Mouse (Mus musculus) lung, postnatal 0 days (tissue): ENCODE results near the gene Polk. TPM values are rescaled to one million over a fixed set of nuclear protein-coding genes. Genes with fewer than 3 reads are reported as not detected.

Experiments
- ATAC-seq: fragments of 200-750 bp; cut with Nextera tagmentation; 2 replicates; pipeline ENCODE4 v1.8.0; 2017; ENCODE audit warnings: moderate library complexity
- DNase-seq: peaks from one replicate; pipeline ENCODE4 v3.0.0-alpha.2; 2016; ENCODE audit warnings: low spot score
- H3K27ac ChIP-seq: fragments of 300-500 bp; sonication (generic); 2 replicates; pipeline ENCODE4 v1.5.1; 2014; ENCODE audit warnings: antibody characterized with exemption, mild to moderate bottlenecking, low read length, mixed read lengths
- H3K27me3 ChIP-seq: fragments of 300-500 bp; sonication (generic); replicated peaks from 2 replicates; pipeline ENCODE4 v1.6.1; 2014; ENCODE audit warnings: low read length, mixed read lengths; ENCODE audit not compliant: insufficient read depth
- H3K36me3 ChIP-seq: fragments of 300-500 bp; sonication (generic); 2 replicates; pipeline ENCODE4 v1.6.1; 2014; ENCODE audit warnings: low read length, mixed read lengths; ENCODE audit not compliant: insufficient read depth
- H3K4me1 ChIP-seq: fragments of 300-500 bp; sonication (generic); 2 replicates; pipeline ENCODE4 v1.6.1; 2014; ENCODE audit warnings: antibody characterized with exemption, low read depth, low read length, mixed read lengths; ENCODE audit not compliant: insufficient read depth
- H3K4me2 ChIP-seq: fragments of 300-500 bp; sonication (generic); replicated peaks from 2 replicates; pipeline ENCODE4 v1.6.1; 2014; ENCODE audit warnings: low read depth, mild to moderate bottlenecking, low read length, moderate library complexity, mixed read lengths
- H3K4me3 ChIP-seq: fragments of 300-500 bp; sonication (generic); 2 replicates; pipeline ENCODE4 v1.5.1; 2014; ENCODE audit warnings: low read depth, low read length
- H3K9ac ChIP-seq: fragments of 300-500 bp; sonication (generic); replicated peaks from 2 replicates; pipeline ENCODE4 v1.6.1; 2014; ENCODE audit warnings: low read depth, mild to moderate bottlenecking
- H3K9me3 ChIP-seq: fragments of 300-500 bp; sonication (generic); 2 replicates; pipeline ENCODE4 v1.6.1; 2016; ENCODE audit warnings: low read length, mixed read lengths
- CTCF ChIP-seq: IDR thresholded peaks from 2 replicates; pipeline ENCODE4 v1.5.1; 2016; ENCODE audit warnings: antibody characterized with exemption, mild to moderate bottlenecking
- EP300 ChIP-seq: IDR thresholded peaks from 2 replicates; pipeline ENCODE4 v1.6.1; 2016; ENCODE audit warnings: antibody characterized with exemption, mild to moderate bottlenecking, control low read depth
- WGBS: fragments of 180-500 bp; shearing (Covaris S2); extraction: QIAGEN DNeasy Blood & Tissue Kit; methylation state at CpG from one replicate; pipeline ENCODE4 v1.1.7; 2014; 5-methylcytosine and 5-hydroxymethylcytosine counted together
- polyA plus RNA-seq: library from polyadenylated mRNA; unstranded; fragments of >200 nt; fragmentation: Nextera tagmentation; extraction: Ambion mirVana; gene quantifications from 2 replicates; pipeline ENCODE4 v1.2.1, GENCODE M21; 2015

Polk gene
- polyA plus RNA-seq, 1 experiment from 2014 or later, result 4.6 TPM

DNA sequence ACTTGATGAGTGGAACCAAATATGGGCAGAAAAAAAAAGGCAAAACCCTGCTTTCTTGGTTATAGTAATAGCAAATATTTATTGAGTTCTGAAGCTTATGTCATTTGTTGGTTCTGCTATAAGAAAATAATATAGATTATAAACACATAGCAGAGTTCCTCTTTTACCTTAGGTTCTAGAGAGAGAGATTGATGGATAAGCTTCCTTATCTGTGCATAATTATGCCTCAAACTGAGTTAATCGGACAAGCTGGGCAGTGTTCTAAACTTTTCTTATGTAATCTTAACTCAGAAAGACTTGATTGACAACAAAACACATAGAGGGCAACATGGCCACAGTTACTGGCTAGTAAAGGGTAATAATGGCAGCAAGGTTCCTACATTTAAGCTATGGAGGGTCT lies 4.9 kb upstream of the Polk start:
- ATAC-seq, result no peak
- 36% methylated on average over 1 of the region's 1 CpGs for WGBS
- TF ChIP-seq EP300, result no peak
- TF ChIP-seq CTCF, result no peak

DNA sequence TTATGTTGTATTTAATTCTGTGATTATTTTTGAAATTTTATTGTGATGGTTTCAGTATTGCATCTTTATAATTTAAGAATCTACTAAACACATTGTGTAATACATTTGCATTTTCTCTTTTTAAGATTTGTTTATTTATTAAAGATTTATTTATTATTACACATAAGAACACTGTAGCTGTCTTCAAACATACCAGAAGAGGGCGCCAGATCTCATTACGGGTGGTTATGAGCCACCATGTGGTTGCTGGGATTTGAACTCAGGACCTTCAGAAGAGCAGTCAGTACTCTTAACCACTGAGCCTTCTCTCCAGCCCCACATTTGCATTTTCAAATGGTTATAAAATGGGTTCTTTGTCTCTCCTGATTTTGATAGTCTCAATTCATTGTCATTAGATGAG lies 2.1 kb upstream of the Polk start:
- Histone ChIP-seq H3K4me2 (peak overlapping the region; percentile 76; the same call in 1 of the 2 replicates), H3K4me3 (no peak overlapping the region), H3K36me3 (no peaks in the 10 kb centered on the region), H3K27ac (no peak overlapping the region), H3K4me1 (peaks cover 3% of the 10 kb centered on the region; the same call in 1 of the 2 replicates), H3K9me3 (no peaks in the 10 kb centered on the region), H3K27me3 (no peaks in the 10 kb centered on the region), H3K9ac (no peak overlapping the region)
- 48% methylated on average over 2 of the region's 2 CpGs for WGBS
- ATAC-seq, result no peak
- peak; percentile 32 for DNase-seq
- TF ChIP-seq EP300 (no peak), CTCF (peak; percentile 56)

More for the DNA sequence above, 4.9 kb upstream of the Polk start:
- no peaks in the 10 kb centered on the region for H3K27me3 ChIP-seq
- H3K9me3 ChIP-seq, result no peaks in the 10 kb centered on the region
- no peak overlapping the region for H3K27ac ChIP-seq
- H3K36me3 ChIP-seq, result no peaks in the 10 kb centered on the region
- DNase-seq, result no peak
- no peak overlapping the region for H3K9ac ChIP-seq
- peaks cover 3% of the 10 kb centered on the region; the same call in 1 of the 2 replicates for H3K4me1 ChIP-seq
- H3K4me3 ChIP-seq, result no peak overlapping the region
- no peak overlapping the region for H3K4me2 ChIP-seq

DNA sequence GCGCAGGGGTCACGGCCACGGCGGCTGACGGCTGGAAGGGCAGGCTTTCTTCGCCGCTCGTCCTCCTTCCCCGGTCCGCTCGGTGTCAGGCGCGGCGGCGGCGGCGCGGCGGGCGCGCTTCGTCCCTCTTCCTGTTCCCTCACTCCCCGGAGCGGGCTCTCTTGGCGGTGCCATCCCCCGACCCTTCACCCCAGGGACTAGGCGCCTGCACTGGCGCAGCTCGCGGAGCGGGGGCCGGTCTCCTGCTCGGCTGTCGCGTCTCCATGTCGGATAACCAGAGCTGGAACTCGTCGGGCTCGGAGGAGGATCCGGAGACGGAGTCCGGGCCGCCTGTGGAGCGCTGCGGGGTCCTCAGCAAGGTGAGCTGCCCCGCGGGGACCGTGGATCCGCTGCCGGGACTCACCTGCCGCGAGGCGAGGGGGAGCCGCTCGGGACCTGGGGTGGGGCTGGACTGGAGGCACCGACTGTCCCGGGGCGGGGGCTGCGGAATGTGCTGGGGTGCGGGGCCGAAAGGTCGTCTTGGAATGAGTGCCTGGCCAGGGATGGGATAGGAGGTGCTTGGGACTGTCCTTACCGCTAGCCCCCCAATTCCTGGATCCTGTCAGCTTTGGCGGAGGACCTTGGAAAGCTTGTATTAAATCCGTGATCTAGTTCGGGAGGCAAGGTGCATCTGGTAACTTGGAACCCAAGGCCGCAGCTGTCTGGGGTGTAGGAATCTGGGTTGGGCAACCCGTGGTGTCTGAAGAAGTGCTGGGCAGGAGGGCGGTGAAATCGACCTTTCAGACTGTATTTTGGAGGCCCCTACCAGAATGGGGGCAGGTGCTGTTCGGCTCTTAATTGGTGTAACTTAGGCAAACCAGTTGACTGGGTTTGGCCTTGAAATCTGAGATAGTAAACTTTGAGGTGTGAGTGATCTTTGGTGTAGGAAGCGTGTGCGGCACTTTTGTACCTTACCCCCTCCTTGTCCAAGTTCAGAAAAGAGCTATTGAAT lies 817 bp upstream of the Polk start:
- Histone ChIP-seq H3K27ac (peak overlapping the region; percentile 94), H3K4me3 (peak overlapping the region; percentile 96), H3K9me3 (no peaks in the 10 kb centered on the region), H3K36me3 (no peaks in the 10 kb centered on the region), H3K9ac (peak overlapping the region; percentile 97), H3K27me3 (no peaks in the 10 kb centered on the region), H3K4me1 (peaks cover 3% of the 10 kb centered on the region; the same call in 1 of the 2 replicates), H3K4me2 (peak overlapping the region; percentile 76)
- ATAC-seq (peak; percentile 54), DNase-seq (peak; percentile 62)
- no peak for TF ChIP-seq CTCF
- no peak for TF ChIP-seq EP300
- 1% methylated on average over 59 of the region's 73 CpGs for WGBS

DNA sequence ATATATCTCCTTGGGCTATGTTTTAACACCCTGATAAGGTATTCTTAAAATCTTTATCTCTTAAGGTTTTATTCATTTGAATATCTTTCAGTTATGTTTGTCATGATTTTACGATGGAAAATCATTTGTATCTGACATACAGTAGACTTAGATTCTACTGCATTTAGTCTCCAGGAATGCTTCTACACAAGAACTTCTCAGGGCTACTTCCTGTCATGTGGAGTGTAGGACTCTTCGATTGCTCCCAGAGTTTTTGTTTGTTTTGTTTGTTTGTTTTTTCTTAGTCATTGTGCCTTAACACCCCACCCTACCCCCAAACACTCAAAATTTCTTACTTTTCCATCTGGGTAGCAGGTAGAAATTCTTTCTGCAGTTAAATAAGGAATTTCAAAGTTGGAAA lies 998 bp downstream of the Polk start:
- peak overlapping the region; percentile 56 for H3K4me2 ChIP-seq
- H3K9ac ChIP-seq, result no peak overlapping the region
- no peak overlapping the region for H3K27ac ChIP-seq
- no peaks in the 10 kb centered on the region for H3K27me3 ChIP-seq
- H3K36me3 ChIP-seq, result no peaks in the 10 kb centered on the region
- H3K4me1 ChIP-seq, result no peaks in the 10 kb centered on the region; the same call in 1 of the 2 replicates
- peak overlapping the region; percentile 96 for H3K4me3 ChIP-seq
- H3K9me3 ChIP-seq, result no peaks in the 10 kb centered on the region
- TF ChIP-seq EP300 (no peak), CTCF (no peak)
- DNase-seq, result peak; percentile 36
- WGBS, result 27% methylated on average over 2 of the region's 2 CpGs
- no peak for ATAC-seq

DNA sequence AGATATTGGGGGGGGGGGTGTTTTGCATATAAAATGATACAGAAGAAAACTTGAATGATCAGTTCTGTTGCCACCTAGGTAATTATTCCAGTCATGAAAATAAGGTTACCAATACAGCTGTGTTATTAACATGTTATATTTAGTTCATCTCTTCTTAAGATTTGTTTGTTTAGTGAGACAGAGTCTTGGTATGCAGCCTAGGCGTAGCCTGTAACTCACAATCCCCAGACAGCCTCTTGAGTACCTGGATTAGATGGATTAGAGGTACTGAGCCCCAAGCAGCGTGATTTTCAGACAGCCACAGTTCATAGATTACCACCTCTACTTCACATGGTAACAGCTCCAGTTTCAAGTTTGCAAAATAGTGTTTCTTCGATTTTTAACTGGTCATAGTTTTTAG lies 4.3 kb downstream of the Polk start:
- WGBS, result 60% methylated on average over 3 of the region's 3 CpGs
- Histone ChIP-seq H3K4me2 (no peak overlapping the region), H3K36me3 (no peaks in the 10 kb centered on the region), H3K4me3 (no peak overlapping the region), H3K27ac (no peak overlapping the region), H3K9me3 (no peaks in the 10 kb centered on the region), H3K27me3 (no peaks in the 10 kb centered on the region), H3K4me1 (no peaks in the 10 kb centered on the region), H3K9ac (no peak overlapping the region)
- DNase-seq (peak; percentile 38), ATAC-seq (no peak)
- no peak for TF ChIP-seq CTCF
- peak; percentile 61 for TF ChIP-seq EP300

DNA sequence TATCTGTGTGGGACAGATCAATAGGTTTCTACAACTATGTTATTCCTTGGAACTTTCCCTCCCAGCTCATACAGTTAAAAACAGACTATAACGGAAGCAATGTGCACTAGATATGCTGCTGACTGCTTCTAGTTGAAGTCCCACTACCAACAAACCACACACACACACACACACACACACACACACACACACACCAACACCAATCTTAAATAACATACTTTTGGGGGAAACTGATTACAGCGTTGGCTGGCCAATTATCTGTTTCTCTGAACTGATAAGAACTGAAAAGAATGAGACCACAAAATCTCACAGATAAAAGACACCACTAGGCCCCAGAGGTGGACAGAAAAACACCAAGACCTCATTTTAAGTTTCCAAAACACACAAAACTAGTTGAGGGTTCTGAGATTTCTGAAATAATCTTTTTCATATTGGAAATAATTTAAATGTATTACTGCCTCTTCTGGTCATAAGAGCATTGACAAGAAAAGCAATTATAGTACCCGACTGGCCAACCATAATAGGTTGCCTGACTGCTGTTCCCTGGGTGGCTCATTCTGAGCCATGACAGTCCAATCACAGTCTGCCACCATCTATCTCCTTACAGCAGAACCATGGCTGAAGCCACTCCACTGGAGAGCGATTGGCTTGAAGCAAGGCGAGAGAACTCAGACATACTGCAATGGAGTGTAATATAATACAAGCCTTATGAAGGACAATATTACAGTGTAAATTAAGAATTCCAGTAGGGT lies 5.4 kb downstream of the Polk start:
- WGBS, result 75% methylated on average over 5 of the region's 5 CpGs
- no peak for DNase-seq

More for the DNA sequence above, 5.4 kb downstream of the Polk start:
- no peak for ATAC-seq
- no peaks in the 10 kb centered on the region for H3K9me3 ChIP-seq
- H3K9ac ChIP-seq, result no peak overlapping the region
- no peaks in the 10 kb centered on the region for H3K4me1 ChIP-seq
- no peak overlapping the region for H3K4me3 ChIP-seq
- no peak for TF ChIP-seq EP300
- no peak for TF ChIP-seq CTCF
- no peaks in the 10 kb centered on the region for H3K27me3 ChIP-seq
- H3K36me3 ChIP-seq, result no peaks in the 10 kb centered on the region
- H3K4me2 ChIP-seq, result no peak overlapping the region
- H3K27ac ChIP-seq, result no peak overlapping the region
